8 mouse cellular contexts compared by ENCODE assay signal in genomic region chr19:10486264-10486738, GRCm38 (mm10). TPM values are rescaled to one million over a fixed set of nuclear protein-coding genes. Genes with fewer than 3 reads are reported as not detected.
DNase-seq lines count a peak whose midpoint lies in the region; ATAC-seq and TF ChIP-seq lines count a peak whose summit lies in the region.

No protein-coding gene starts in this region.

- H3K4me3 ChIP-seq in cortical plate, adult 2 months (ENCODE audit: insufficient read depth, low read length), result no peak overlapping the region
- H3K4me3 ChIP-seq in kidney, embryonic 14.5 days (ENCODE audit: low read length), result no peak overlapping the region
- H3K4me3 ChIP-seq in stomach, postnatal 0 days (ENCODE audit: low read depth, low read length), result no peak overlapping the region

- TF ChIP-seq EP300 in stomach, postnatal 0 days (optimal IDR thresholded peaks at IDR 0.05), result no peak

- no peak for TF ChIP-seq POLR2A in cortical plate, adult 2 months (IDR thresholded peaks at IDR 0.05; ENCODE audit: extremely low read depth, insufficient read depth, low read length)

- no peak overlapping the region for H3K27ac ChIP-seq in cortical plate, adult 2 months (ENCODE audit: insufficient read depth, low read length)
- H3K27ac ChIP-seq in kidney, embryonic 14.5 days (ENCODE audit: low read depth, low read length), result no peak overlapping the region
- no peak overlapping the region for H3K27ac ChIP-seq in stomach, postnatal 0 days (replicated peaks)

- H3K4me2 ChIP-seq in kidney, embryonic 14.5 days (replicated peaks; ENCODE audit: low read depth, low read length), result no peak overlapping the region
- H3K4me2 ChIP-seq in stomach, postnatal 0 days (replicated peaks; ENCODE audit: low read depth), result no peak overlapping the region

- 16% methylated on average over 9 of the region's 9 CpGs for WGBS in kidney, embryonic 14.5 days
- 19% methylated on average over 9 of the region's 9 CpGs for WGBS in stomach, postnatal 0 days

- peak; percentile 74 for ATAC-seq in granulocyte monocyte progenitor cell, adult 5-6 weeks (replicated peaks; ENCODE audit: poor library complexity, severe bottlenecking)
- ATAC-seq in kidney, embryonic 14.5 days (ENCODE audit: low FRiP score, low TSS enrichment), result peak; percentile 83
- ATAC-seq in stomach, postnatal 0 days (ENCODE audit: low FRiP score, low TSS enrichment), result peak; percentile 76

- no peaks in the 10 kb centered on the region for H3K4me1 ChIP-seq in cortical plate, adult 2 months (ENCODE audit: control insufficient read depth, insufficient read depth, low read length)
- H3K4me1 ChIP-seq in kidney, embryonic 14.5 days (ENCODE audit: control insufficient read depth, insufficient read depth, low read length), result no peaks in the 10 kb centered on the region
- H3K4me1 ChIP-seq in stomach, postnatal 0 days (replicated peaks; ENCODE audit: control insufficient read depth, insufficient read depth), result no peaks in the 10 kb centered on the region

- H3K9ac ChIP-seq in kidney, embryonic 14.5 days (ENCODE audit: low read depth, low read length), result no peak overlapping the region
- no peak overlapping the region for H3K9ac ChIP-seq in stomach, postnatal 0 days (ENCODE audit: low read length)

- TF ChIP-seq CTCF in cortical plate, adult 2 months (IDR thresholded peaks at IDR 0.05; ENCODE audit: extremely low read depth, insufficient read depth, low read length), result peak; percentile 96
- peak; percentile 96 for TF ChIP-seq CTCF in stomach, postnatal 0 days (IDR thresholded peaks at IDR 0.05; ENCODE audit: low read depth)

- H3K9me3 ChIP-seq in kidney, embryonic 14.5 days (ENCODE audit: control insufficient read depth, low read length), result no peaks in the 10 kb centered on the region
- H3K9me3 ChIP-seq in stomach, postnatal 0 days (ENCODE audit: control insufficient read depth, low read length), result no peaks in the 10 kb centered on the region

- H3K27me3 ChIP-seq in kidney, embryonic 14.5 days (ENCODE audit: control insufficient read depth, insufficient read depth, low read length), result no peaks in the 10 kb centered on the region
- H3K27me3 ChIP-seq in stomach, postnatal 0 days (ENCODE audit: control insufficient read depth, insufficient read depth, low read length), result no peaks in the 10 kb centered on the region

- peak; percentile 87 for DNase-seq in 3T3-L1 (ENCODE audit: low read depth, low spot score)
- peak; percentile 72 for DNase-seq in R1 (ENCODE audit: low read depth, low spot score)
- DNase-seq in liver, result peak; percentile 45
- DNase-seq in natural killer cell, adult 2 months (ENCODE audit: low spot score in 2 of 2), result peak; percentile 14 to 27
- DNase-seq in stomach, postnatal 0 days (ENCODE audit: low spot score), result peak; percentile 61

- no peaks in the 10 kb centered on the region for H3K36me3 ChIP-seq in kidney, embryonic 14.5 days (ENCODE audit: control insufficient read depth, insufficient read depth, low read length)
- no peaks in the 10 kb centered on the region for H3K36me3 ChIP-seq in stomach, postnatal 0 days (ENCODE audit: control insufficient read depth, insufficient read depth, low read length)

RNA-seq across cellular contexts. Expression of gene Ppp1r32, which starts 3.6 kb away (rescaled TPM):
- 1.4 and 2.5 TPM in 2 replicates for polyA plus RNA-seq in cortical plate, adult 2 months (2012; rRNA removed)
- total RNA-seq in granulocyte monocyte progenitor cell, adult 5-6 weeks (2014; fragmentation: Nextera tagmentation), result 1.2 TPM in 1 of 2 replicates, not detected in the other
- not detected in 2 replicates for total RNA-seq in granulocyte monocyte progenitor cell, adult 5-6 weeks (2017)
- not detected in 2 replicates for polyA plus RNA-seq in kidney, embryonic 14.5 days (2014; fragmentation: Nextera tagmentation; extraction: Ambion mirVana)
- polyA plus RNA-seq in stomach, postnatal 0 days (2015; fragmentation: Nextera tagmentation; extraction: Ambion mirVana), result 0.15 and 0.16 TPM in 2 replicates

RNA-seq across cellular contexts. Expression of gene Lrrc10b, which starts 29.0 kb away (rescaled TPM):
- 9.5 and 24.2 TPM in 2 replicates for polyA plus RNA-seq in cortical plate, adult 2 months (2012; rRNA removed)
- not detected in 2 replicates for total RNA-seq in granulocyte monocyte progenitor cell, adult 5-6 weeks (2014; fragmentation: Nextera tagmentation)
- 0.34 TPM in 1 of 2 replicates, not detected in the other for total RNA-seq in granulocyte monocyte progenitor cell, adult 5-6 weeks (2017)
- polyA plus RNA-seq in kidney, embryonic 14.5 days (2014; fragmentation: Nextera tagmentation; extraction: Ambion mirVana), result 0.91 and 1.0 TPM in 2 replicates
- 2.8 and 3.3 TPM in 2 replicates for polyA plus RNA-seq in stomach, postnatal 0 days (2015; fragmentation: Nextera tagmentation; extraction: Ambion mirVana)

RNA-seq across cellular contexts. Expression of gene Cpsf7, which starts 38.8 kb away (rescaled TPM):
- 79.6 and 83.0 TPM in 2 replicates for polyA plus RNA-seq in cortical plate, adult 2 months (2012; rRNA removed)
- 73.3 and 88.9 TPM in 2 replicates for total RNA-seq in granulocyte monocyte progenitor cell, adult 5-6 weeks (2014; fragmentation: Nextera tagmentation)
- 34.5 and 36.4 TPM in 2 replicates for total RNA-seq in granulocyte monocyte progenitor cell, adult 5-6 weeks (2017)
- 40.7 and 63.0 TPM in 2 replicates for polyA plus RNA-seq in kidney, embryonic 14.5 days (2014; fragmentation: Nextera tagmentation; extraction: Ambion mirVana)
- polyA plus RNA-seq in stomach, postnatal 0 days (2015; fragmentation: Nextera tagmentation; extraction: Ambion mirVana), result 12.5 and 16.7 TPM in 2 replicates

RNA-seq across cellular contexts. Expression of gene Sdhaf2, which starts 39.6 kb away (rescaled TPM):
- 61.8 and 65.1 TPM in 2 replicates for polyA plus RNA-seq in cortical plate, adult 2 months (2012; rRNA removed)
- total RNA-seq in granulocyte monocyte progenitor cell, adult 5-6 weeks (2014; fragmentation: Nextera tagmentation), result 42.9 and 44.4 TPM in 2 replicates
- total RNA-seq in granulocyte monocyte progenitor cell, adult 5-6 weeks (2017), result 48.7 and 58.9 TPM in 2 replicates
- polyA plus RNA-seq in kidney, embryonic 14.5 days (2014; fragmentation: Nextera tagmentation; extraction: Ambion mirVana), result 65.1 and 65.6 TPM in 2 replicates
- polyA plus RNA-seq in stomach, postnatal 0 days (2015; fragmentation: Nextera tagmentation; extraction: Ambion mirVana), result 37.4 and 38.9 TPM in 2 replicates

Comparison
In these comparisons a context has a peak if more than half of its experiments do, and no peak if none do; other contexts are left out.
1. DNase-seq: peak in every context shown above with its lines; median percentile 87 in 3T3-L1; 72 in R1; 61 in stomach, postnatal 0 days; 45 in liver; 20 in natural killer cell, adult 2 months.